Mouse (Mus musculus) thymus, adult 2 months (tissue): ENCODE results near the gene B4galnt4. TPM values are rescaled to one million over a fixed set of nuclear protein-coding genes. Genes with fewer than 3 reads are reported as not detected.

Experiments
- DNase-seq: peaks from one replicate; pipeline ENCODE4 v3.0.0; 2021
- H3K27ac ChIP-seq: fragments of 200-500 bp; 2 replicates; pipeline ENCODE4 v1.5.1; 2012; ENCODE audit warnings: low read length, control low read depth; ENCODE audit not compliant: control insufficient read depth, insufficient read depth
- H3K27me3 ChIP-seq: fragments of 200-500 bp; 2 replicates; pipeline ENCODE4 v1.6.1; 2012; ENCODE audit warnings: mild to moderate bottlenecking, low read length, moderate library complexity, mixed read lengths; ENCODE audit not compliant: control insufficient read depth, insufficient read depth
- H3K36me3 ChIP-seq: fragments of 200-500 bp; 2 replicates; pipeline ENCODE4 v1.6.1; 2012; ENCODE audit warnings: mild to moderate bottlenecking, low read length, moderate library complexity; ENCODE audit not compliant: control insufficient read depth, insufficient read depth
- H3K4me1 ChIP-seq: fragments of 200-500 bp; replicated peaks from 2 replicates; pipeline ENCODE4 v1.6.1; 2012; ENCODE audit warnings: low read length; ENCODE audit not compliant: control insufficient read depth, insufficient read depth
- H3K4me3 ChIP-seq: fragments of 200-500 bp; 2 replicates; pipeline ENCODE4 v1.5.1; 2012; ENCODE audit warnings: mild to moderate bottlenecking, low read length, control low read depth, moderate library complexity; ENCODE audit not compliant: control insufficient read depth, insufficient read depth
- CTCF ChIP-seq: fragments of 200-500 bp; IDR thresholded peaks from 2 replicates; pipeline ENCODE4 v1.5.1; 2012; ENCODE audit warnings: mild to moderate bottlenecking, control low read depth, low read length, moderate library complexity, borderline replicate concordance; ENCODE audit not compliant: control insufficient read depth, poor library complexity, insufficient read depth; ENCODE audit errors: extremely low read depth
- POLR2A ChIP-seq: fragments of 200-500 bp; IDR thresholded peaks from 2 replicates; pipeline ENCODE4 v1.6.1; 2012; ENCODE audit warnings: mild to moderate bottlenecking, low read length, control low read depth, moderate library complexity; ENCODE audit not compliant: control insufficient read depth, poor library complexity, insufficient read depth; ENCODE audit errors: extremely low read depth
- WGBS: fragments of 180-500 bp; shearing (Covaris S2); methylation state at CpG from one replicate; pipeline ENCODE4 v1.1.7; 2018; 5-methylcytosine and 5-hydroxymethylcytosine counted together
- polyA plus RNA-seq: library from polyadenylated mRNA; depleted of rRNA; stranded (reverse); fragments of >200 nt; gene quantifications from 2 replicates; pipeline ENCODE4 v1.2.3, GENCODE M21; 2012

Gene B4galnt4
- polyA plus RNA-seq, 1 experiment: 1.4 TPM

DNA sequence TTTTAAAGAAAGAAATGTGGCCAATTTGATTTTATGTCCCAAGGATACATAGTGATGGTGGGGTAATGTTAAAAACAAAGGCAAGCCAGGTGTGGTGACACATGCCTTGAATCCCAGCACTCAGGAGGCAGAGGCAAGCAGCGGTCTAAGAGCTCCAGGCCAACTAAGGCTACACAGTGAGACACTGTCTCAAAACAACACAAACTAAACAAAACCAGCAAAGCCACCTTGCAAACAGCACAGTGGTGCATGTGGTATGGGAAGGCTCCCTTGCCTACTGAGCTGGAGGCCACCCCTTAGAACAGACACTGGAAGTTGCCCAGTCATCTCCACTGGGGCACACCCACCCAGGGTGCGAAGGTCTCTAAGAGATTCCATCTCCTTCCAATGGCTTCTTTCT, 975 bp upstream of the B4galnt4 start:
- H3K4me1 ChIP-seq: peaks cover 22% of the 10 kb centered on the region
- peaks cover 6% of the 10 kb centered on the region; the same call in 1 of the 2 replicates for H3K27me3 ChIP-seq
- DNase-seq: no peak
- H3K4me3 ChIP-seq: no peak overlapping the region
- H3K27ac ChIP-seq: no peak overlapping the region
- H3K36me3 ChIP-seq: no peaks in the 10 kb centered on the region
- WGBS: 82% methylated on average over 2 of the region's 2 CpGs
- TF ChIP-seq POLR2A (no peak), CTCF (no peak)

DNA sequence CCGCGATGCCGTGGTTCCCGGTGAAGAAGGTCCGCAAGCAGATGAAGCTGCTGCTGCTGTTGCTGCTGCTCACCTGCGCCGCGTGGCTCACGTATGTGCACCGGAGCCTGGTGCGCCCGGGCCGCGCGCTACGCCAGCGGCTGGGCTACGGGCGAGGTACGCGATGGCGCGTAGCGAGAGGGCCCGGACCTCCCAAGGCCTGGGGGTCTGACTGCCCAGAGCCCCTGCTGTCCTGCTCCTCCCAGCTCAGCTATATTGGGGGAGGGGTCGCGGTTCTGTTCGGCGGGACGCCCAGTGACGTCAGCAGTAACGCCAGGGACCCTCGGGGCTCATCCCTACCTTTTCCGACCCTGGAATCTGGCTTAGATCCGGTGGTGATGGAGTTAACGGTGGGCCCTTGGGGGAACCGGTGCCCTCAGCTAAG, 377 bp downstream of the B4galnt4 start:
- no peak for TF ChIP-seq CTCF
- no peak for TF ChIP-seq POLR2A
- Histone ChIP-seq H3K4me3 (no peak overlapping the region), H3K27ac (no peak overlapping the region), H3K4me1 (peaks cover 22% of the 10 kb centered on the region), H3K36me3 (no peaks in the 10 kb centered on the region), H3K27me3 (peaks cover 6% of the 10 kb centered on the region; the same call in 1 of the 2 replicates)
- DNase-seq: no peak
- WGBS: 9% methylated on average over 37 of the region's 37 CpGs

DNA sequence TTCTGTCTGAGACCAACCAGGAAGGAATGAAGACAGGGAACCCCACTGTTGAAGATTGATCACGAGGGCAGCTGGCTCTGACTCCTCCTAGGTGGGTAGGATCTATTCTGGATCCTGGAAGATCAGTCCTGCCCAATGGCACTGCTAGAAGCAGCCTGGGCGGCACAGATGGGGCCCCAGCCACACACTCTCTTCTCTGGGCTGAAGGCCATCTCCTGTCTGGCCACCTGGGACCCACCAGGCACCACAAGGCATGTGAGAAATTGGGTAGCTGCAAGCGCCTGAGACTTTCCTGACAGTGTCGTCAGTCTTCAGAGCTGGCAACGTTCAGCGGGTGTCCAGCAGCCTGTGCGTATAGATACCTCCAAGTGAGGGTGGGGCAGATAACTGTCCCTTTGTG, 1.6 kb downstream of the B4galnt4 start:
- WGBS: 71% methylated on average over 7 of the region's 7 CpGs
- TF ChIP-seq CTCF: no peak
- TF ChIP-seq POLR2A: no peak
- Histone ChIP-seq H3K27ac (no peak overlapping the region), H3K4me3 (no peak overlapping the region), H3K4me1 (peaks cover 22% of the 10 kb centered on the region), H3K27me3 (peaks cover 6% of the 10 kb centered on the region; the same call in 1 of the 2 replicates), H3K36me3 (no peaks in the 10 kb centered on the region)
- no peak for DNase-seq

DNA sequence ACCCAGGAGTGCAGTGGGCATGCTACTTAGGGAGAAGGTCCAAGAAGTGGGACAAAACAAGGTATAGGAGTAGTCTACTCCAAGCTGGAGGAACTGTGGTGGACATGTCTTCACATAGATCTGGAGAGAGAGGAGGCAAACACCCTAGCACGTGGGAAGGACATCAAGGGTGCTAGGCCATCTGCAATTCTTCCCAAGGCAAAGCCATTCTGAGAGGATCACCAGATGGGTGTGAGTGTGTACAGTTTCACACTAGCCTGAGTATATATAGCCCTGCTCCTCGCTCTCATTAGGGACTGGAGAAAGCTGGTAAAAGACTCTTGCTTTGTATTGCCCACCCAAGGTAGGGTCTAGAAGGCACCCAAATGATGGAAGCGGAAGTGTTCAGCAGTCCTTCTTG, 2.4 kb downstream of the B4galnt4 start:
- peaks cover 6% of the 10 kb centered on the region; the same call in 1 of the 2 replicates for H3K27me3 ChIP-seq
- no peak overlapping the region for H3K4me3 ChIP-seq
- no peaks in the 10 kb centered on the region for H3K36me3 ChIP-seq
- peaks cover 27% of the 10 kb centered on the region for H3K4me1 ChIP-seq
- 97% methylated on average over 3 of the region's 3 CpGs for WGBS
- TF ChIP-seq CTCF (no peak), POLR2A (no peak)
- DNase-seq: no peak
- H3K27ac ChIP-seq: no peak overlapping the region

DNA sequence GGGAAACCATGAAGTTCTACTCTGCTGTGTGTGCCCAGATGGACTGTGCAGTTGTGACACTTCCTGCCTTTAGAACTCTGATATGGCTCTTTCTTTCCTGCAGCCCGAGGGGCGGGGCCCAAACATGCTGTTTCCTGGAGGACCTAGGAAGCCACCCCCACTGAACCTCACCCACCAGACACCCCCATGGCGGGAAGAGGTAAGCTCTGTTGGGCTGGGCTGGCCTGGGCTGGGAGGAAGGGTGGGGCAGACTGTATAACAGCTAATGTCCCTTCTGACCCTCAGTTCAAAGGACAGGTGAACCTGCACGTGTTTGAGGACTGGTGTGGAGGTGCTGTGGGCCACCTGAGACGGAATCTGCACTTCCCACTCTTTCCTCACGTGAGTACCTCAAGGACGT, 3.3 kb downstream of the B4galnt4 start:
- peak; percentile 21 for DNase-seq
- TF ChIP-seq POLR2A (no peak), CTCF (no peak)
- no peaks in the 10 kb centered on the region for H3K36me3 ChIP-seq
- H3K4me3 ChIP-seq: no peak overlapping the region
- peaks cover 6% of the 10 kb centered on the region; the same call in 1 of the 2 replicates for H3K27me3 ChIP-seq
- peaks cover 27% of the 10 kb centered on the region for H3K4me1 ChIP-seq
- no peak overlapping the region for H3K27ac ChIP-seq
- 43% methylated on average over 7 of the region's 7 CpGs for whole genome bisulfite sequencing

DNA sequence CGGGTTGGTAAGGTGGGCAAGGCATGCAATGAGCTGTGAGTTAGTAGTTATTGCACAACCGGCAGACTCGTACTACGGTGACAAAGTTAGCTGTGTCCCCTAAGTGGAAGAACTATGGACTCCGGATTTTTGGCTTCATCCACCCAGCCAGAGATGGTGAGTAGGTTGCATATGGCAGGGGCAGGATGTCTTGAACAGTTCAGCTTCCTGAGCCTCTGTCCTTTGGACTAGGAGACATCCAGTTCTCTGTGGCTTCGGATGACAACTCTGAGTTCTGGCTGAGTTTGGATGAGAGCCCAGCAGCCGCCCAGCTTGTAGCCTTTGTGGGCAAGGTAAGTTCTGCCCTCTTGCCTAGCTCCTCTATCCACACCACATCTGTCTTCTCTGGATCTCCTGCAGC, 3.7 kb downstream of the B4galnt4 start:
- H3K27ac ChIP-seq: no peak overlapping the region
- no peaks in the 10 kb centered on the region for H3K36me3 ChIP-seq
- H3K4me3 ChIP-seq: no peak overlapping the region
- H3K27me3 ChIP-seq: peaks cover 6% of the 10 kb centered on the region; the same call in 1 of the 2 replicates
- TF ChIP-seq POLR2A: no peak
- no peak for TF ChIP-seq CTCF
- peaks cover 26% of the 10 kb centered on the region for H3K4me1 ChIP-seq
- 85% methylated on average over 7 of the region's 7 CpGs for WGBS
- DNase-seq: no peak

DNA sequence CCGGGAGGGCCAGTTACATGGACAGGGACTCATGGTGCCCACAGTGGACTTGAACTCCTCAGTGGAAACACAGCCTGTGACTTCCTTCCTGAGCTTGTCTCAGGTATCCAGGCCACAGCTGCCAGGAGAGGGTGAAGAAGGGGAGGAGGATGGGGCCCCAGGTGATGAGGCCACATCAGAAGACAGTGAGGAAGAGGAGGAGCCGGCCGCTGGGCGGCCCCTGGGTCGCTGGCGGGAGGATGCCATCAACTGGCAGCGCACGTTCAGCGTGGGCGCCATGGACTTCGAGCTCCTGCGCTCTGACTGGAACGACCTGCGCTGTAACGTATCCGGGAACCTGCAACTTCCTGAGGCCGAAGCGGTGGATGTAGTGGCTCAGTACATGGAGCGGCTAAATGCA, 7.4 kb downstream of the B4galnt4 start:
- Histone ChIP-seq H3K27me3 (peaks cover 7% of the 10 kb centered on the region), H3K4me3 (no peak overlapping the region)
- TF ChIP-seq CTCF (no peak), POLR2A (no peak)

More for the DNA sequence above, 7.4 kb downstream of the B4galnt4 start:
- 83% methylated on average over 19 of the region's 19 CpGs for WGBS
- DNase-seq: no peak
- H3K27ac ChIP-seq: no peak overlapping the region
- peaks cover 34% of the 10 kb centered on the region for H3K4me1 ChIP-seq
- H3K36me3 ChIP-seq: no peaks in the 10 kb centered on the region
